Mouse (Mus musculus): ENCODE data around the gene Rps19bp1.
A peak's percentile ranks its signal among the peaks of the same experiment; 100 is the strongest.

Gene Rps19bp1

DNA sequence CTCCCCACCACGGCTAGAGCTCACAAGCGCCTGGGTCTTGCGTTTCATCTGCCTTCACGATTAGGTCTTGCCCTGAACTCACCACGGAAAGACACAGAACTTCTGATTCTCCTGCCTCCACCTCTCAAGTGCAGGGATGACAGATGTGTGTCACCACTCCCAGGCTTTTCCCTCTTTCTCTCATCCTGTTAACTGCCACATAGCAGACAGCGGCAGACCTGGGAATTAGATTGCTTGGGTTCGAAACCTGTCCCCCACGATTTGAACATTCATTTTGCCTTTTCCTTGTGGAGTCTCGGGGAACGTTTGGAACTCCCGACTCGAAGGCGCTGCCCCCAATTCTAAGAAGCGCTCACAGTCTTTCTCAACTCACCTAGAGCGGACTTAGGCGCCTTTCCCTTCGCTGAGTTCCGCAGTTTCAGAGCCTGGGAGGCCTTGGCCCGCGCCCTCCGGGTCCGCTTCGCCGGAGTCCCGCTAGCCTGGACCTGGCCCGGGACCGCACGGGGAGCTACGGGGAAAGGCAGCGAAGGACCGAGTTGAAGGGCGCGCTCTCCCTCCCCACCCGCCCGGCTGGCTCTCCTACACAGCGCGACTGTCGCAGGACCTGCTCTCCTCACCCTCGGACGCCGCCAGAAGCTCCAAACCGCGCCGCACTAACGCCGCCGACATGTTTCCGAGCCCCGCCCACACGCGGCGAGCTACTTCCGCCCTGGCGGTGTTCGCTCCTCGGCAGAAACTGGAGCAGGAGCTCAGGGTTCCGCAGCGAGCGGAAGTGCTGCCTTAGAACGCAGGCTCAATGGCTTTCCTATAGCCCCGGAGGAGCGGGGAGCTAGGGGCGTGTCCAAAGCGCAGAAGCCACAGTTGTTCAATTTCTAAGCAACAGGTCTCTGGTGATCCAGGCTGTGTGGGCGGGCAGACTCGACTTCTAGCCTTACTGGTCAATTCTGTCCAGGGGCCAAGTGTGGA lies at the start of gene Rps19bp1:
TSS of gene Rps19bp1 (minus strand) at position 706 of the 966 bp plus-strand sequence.
- peak; percentile 77 to 83 for DNase-seq (ENCODE audit: low spot score in 2 of 2)

GRCm38 (mm10) chr15:80306146-80306545 lies 42.0 kb upstream of the Rps19bp1 start:
- DNase-seq (ENCODE audit: low spot score in 2 of 2): no peak

DNA sequence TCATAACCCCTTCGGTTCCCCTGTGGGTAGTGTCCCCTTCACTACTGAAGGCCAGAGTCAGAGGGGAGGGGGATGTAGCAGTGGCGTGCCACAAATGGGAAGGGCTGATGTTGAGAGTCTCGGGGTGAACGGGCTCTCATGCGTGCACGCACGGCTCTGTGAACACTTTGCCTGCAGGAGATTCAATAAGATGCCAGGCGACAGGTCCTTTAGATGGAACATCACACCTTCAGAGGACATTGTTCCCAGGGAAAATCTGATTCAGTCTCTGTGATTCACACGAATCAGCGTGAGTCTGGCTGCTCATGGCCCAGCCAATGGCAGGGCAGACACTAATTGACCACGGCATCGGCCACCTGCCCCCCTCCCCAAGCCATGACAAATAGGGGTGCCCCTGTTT lies 40.1 kb upstream of the Rps19bp1 start:
- no peak for DNase-seq (ENCODE audit: low spot score in 2 of 2)

GRCm38 (mm10) chr15:80303779-80304178 lies 39.7 kb upstream of the Rps19bp1 start:
- DNase-seq (ENCODE audit: low spot score in 2 of 2): no peak

DNA sequence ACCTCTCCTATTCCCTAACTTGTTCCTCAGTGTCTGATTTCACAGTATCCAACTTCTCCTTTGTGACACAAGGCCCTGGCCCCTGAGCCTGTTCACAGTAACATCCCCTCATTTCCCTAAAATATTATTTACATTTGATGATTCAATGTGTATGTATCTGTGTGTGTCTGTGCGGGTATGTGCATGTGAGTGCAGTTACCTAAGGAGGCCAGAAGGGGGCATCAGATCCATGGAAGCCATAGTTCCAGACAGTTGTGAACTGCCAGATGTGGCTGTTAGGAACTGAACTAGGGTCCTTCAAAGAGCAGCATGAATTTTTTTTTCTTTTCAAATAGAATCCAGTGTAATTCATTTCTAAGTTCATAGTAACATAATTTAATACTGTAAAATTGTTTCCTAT lies 33.0 kb upstream of the Rps19bp1 start:
- no peak for DNase-seq (ENCODE audit: low spot score in 2 of 2)

GRCm38 (mm10) chr15:80289436-80289835 lies 25.3 kb upstream of the Rps19bp1 start:
- DNase-seq (ENCODE audit: low spot score in 2 of 2): peak; percentile 66 to 68

DNA sequence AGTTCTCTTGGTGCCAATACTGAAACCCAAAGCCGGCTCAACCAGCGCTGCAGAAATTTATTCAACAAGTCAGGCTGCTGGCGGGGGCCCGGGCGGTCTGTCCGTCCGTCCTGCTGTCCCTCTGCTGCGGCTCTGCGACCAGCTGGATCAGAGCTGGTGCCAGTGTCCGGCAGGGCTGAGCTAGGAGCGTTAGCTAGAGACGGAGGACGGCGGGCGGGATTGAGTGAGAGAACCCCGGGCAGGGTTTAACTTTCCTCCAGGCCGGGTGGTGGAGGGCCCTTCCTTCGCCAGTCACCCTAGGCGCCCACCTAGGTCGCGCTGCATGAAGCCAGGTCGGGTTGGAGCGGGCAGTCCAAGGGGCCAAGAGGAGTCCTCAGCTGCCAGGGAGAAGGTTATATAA lies 23.9 kb upstream of the Rps19bp1 start:
- no peak for DNase-seq (ENCODE audit: low spot score in 2 of 2)

DNA sequence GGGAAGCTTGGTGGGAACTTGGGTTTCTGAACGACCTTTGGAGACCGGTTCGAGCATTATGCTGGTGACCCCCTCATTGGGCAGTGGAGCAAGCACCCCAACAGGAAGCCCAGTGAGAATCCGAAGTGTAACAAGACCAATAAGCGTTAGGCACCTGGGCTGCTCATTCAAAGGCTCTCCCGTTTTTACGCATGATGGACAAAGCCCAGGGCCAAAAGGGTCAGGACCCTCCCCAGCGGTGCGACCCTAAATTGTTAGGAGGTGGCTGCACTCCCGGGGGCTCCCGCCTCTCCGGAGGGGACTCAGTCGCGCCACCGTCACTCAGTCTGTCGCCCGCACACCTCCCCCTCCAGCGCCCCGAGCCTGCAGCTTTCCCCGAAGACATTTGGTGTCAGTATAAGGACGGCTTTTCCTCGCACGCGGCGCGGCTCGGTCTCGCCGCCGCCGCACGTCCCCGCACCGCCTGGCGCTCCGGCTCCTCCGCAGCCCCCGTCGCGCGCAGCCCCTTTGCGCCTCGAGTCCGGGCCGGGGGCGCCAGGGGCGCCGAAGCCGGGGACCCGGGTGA lies 22.8 kb upstream of the Rps19bp1 start, which contains the start of gene Cacna1i:
TSS of gene Cacna1i (plus strand) at position 388 of the 565 bp plus-strand sequence.
- peak in 1 of 2 experiments; percentile 62 for DNase-seq (ENCODE audit: low spot score in 2 of 2)

GRCm38 (mm10) chr15:80280646-80281045 lies 16.5 kb upstream of the Rps19bp1 start:
- DNase-seq (ENCODE audit: low spot score in 2 of 2): no peak

GRCm38 (mm10) chr15:80279053-80279452 lies 14.9 kb upstream of the Rps19bp1 start:
- no peak for DNase-seq (ENCODE audit: low spot score in 2 of 2)

DNA sequence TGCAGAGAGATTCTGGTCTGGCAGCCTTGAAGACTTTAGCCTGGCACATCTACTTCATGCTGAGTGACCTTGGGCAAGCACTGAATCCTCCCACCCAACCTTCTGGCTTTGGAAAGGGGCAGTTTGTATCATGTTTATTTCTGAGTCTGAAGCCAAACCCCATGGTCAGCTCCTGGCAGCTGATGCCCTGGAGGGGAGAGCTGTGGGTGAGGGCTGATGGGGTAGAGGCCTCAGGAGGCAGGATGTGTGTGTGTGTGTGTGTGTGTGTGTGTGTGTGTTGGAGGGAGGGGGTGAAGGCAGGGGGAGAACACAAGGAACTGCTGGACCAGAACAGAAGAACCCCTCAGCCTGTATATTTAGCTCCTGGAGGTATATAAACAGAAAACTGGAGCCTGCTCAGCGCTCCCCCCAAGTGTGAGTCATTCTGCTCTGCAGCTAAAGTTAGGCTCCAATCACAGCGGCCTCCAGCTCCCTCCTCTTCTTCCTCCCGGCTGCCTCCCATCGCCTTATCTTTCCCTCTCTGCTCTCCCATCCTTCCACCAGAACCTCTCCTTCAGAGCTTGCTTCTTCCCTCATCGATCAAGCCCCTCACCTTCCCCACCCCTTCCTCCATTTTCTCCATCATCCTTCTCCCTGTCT lies 14.1 kb upstream of the Rps19bp1 start:
- DNase-seq (ENCODE audit: low spot score in 2 of 2): peak in 1 of 2 experiments; percentile 68

DNA sequence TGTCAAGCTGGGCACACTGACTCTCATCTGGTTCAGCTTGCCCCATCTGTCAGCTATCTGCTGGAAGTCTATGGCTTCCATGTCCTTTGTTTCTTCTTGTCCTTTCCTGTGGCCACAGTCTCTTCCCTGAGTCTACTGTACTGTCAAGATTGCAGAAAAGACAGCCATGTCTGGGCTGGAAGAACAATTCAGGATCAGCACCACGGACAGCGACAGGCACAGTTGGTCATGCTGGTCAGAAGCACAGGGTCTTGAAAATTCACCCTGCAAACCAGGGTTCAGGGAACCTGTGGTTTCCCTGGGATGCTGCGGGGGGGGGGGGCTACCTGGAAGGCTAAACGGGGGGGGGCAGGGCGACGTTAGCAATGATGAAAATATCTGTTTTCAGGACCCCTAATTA lies 13.5 kb upstream of the Rps19bp1 start:
- DNase-seq (ENCODE audit: low spot score in 2 of 2): no peak

DNA sequence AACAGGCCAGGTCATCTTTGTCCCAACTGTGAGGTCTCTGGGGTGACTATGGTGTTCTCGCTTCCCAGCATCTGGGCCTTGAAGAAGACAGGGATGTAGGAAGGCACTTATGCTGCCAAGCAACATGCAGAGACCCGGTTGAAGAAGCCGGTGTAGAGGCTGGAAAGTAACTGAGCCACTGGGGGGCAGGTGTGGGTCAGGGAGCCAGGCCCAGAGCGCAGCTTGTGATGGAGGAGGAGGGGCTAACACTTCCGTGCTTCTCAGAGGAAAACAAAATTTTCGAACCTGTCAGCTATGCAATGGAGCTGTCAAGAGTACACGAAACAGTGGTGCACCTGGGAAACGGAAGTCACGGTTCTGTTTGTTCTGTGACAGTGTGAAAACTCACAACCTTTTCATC lies 13.0 kb upstream of the Rps19bp1 start:
- no peak for DNase-seq (ENCODE audit: low spot score in 2 of 2)

DNA sequence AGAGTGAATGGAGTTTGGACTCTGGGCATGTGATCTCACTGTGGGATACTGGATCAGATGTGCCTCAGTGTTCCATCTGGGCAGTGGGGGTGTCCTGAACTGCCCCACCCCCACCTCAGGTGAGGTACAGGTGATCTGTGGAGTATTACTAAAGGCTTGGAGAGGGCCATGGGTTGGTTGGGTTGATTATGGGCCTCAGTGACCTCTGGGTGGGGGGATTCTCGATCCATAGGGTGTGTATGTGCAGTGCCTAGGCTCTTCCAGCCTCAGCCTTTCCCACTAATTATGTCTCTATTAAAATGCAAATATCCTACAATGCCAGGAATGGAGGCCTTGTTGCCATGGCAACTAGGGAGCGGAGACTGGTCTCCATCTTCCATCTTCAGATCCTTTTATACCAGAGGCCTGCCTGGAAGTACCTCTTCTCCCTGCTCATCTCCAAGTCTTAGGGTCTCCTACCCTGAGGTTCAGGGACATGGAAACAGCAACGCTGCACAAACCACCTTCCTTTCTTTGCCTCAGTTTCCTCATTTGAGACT lies 7.8 kb upstream of the Rps19bp1 start:
- DNase-seq (ENCODE audit: low spot score in 2 of 2): no peak

- peak; percentile 69 to 71 for DNase-seq (ENCODE audit: low spot score in 2 of 2)
These were observed 2.2 kb upstream of the Rps19bp1 start for GRCm38 (mm10) chr15:80266281-80266680.

GRCm38 (mm10) chr15:80261100-80261499 lies 3.0 kb downstream of the Rps19bp1 start:
- no peak for DNase-seq (ENCODE audit: low spot score in 2 of 2)

DNA sequence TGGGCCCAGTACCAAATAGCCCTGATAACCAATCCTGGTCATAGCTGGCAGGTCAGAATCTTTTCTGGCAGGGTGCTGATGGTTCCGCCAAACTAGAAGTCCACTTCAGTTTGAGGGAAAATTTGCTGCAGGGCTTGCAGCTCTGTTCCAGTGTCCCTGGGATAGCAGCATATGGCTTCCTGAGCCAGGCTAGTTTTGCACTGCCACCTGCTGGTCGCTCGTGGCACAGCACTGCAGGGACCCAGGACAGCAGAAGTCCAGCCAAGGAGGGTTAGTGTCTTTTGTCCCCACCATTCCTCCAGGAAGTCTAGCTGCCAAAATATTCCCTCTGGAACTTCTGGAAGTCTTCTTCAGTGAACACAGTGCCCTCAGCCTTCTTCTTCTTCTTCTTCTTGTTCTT lies 3.4 kb downstream of the Rps19bp1 start:
- peak; percentile 70 to 78 for DNase-seq (ENCODE audit: low spot score in 2 of 2)

- DNase-seq (ENCODE audit: low spot score in 2 of 2): no peak
These were observed 4.6 kb downstream of the Rps19bp1 start for GRCm38 (mm10) chr15:80259406-80260045.

GRCm38 (mm10) chr15:80258240-80259170 lies 5.6 kb downstream of the Rps19bp1 start:
- no peak for DNase-seq (ENCODE audit: low spot score in 2 of 2)

- no peak for DNase-seq (ENCODE audit: low spot score in 2 of 2)
These were observed 6.4 kb downstream of the Rps19bp1 start for GRCm38 (mm10) chr15:80257602-80258239.
